Mouse (Mus musculus) heart, postnatal 0 days (tissue): ENCODE measurements around the gene Itga5.

ENCODE experiments used
- CTCF ChIP-seq: IDR thresholded peaks from 2 replicates; pipeline ENCODE4 v1.5.1; 2016; ENCODE audit warnings: antibody characterized with exemption, control low read depth, low read depth
- EP300 ChIP-seq: IDR thresholded peaks from 2 replicates; pipeline ENCODE4 v1.6.1; 2016; ENCODE audit warnings: antibody characterized with exemption, low read depth

DNA sequence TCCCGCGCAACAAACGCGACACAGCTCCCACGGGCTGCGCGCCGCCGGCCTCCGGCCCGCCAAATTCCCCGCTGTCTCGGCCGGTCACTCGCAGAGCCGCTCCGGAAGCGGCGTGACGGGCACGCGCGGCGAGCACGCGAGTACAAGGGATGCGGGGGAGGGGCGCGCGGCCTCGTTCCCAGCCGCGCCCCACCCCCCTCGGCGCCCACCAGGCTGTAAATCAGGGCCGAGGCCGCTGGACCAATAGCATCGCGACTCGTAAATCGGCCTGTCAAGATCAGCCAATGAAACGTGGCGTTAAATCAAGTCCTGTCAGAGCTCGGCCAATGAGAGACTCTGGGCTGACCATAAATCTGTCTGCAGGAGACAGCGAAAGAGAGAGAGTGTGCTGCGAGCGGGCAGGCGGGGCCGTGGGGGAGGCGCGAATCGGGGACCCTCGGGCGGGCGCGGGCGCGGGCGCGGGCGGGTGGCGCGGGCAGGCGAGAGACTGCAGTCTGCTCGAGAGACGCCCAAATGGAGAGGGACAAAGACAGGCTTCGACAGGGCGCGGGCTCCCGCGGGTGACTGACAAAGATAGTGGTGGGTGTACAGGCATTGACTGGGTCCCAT lies 61.4 kb downstream of the Itga5 start:
- TF ChIP-seq CTCF (no peak), EP300 (peak; percentile 97)
